Mouse (Mus musculus) right cerebral cortex, postnatal 14 days (tissue): ENCODE data around the gene Fkrp.
A peak's percentile ranks its signal among the peaks of the same experiment; 100 is the strongest.

Experiments used
- DNase-seq: peaks from one replicate; pipeline ENCODE4 v3.0.0; 2022

The Fkrp gene

DNA sequence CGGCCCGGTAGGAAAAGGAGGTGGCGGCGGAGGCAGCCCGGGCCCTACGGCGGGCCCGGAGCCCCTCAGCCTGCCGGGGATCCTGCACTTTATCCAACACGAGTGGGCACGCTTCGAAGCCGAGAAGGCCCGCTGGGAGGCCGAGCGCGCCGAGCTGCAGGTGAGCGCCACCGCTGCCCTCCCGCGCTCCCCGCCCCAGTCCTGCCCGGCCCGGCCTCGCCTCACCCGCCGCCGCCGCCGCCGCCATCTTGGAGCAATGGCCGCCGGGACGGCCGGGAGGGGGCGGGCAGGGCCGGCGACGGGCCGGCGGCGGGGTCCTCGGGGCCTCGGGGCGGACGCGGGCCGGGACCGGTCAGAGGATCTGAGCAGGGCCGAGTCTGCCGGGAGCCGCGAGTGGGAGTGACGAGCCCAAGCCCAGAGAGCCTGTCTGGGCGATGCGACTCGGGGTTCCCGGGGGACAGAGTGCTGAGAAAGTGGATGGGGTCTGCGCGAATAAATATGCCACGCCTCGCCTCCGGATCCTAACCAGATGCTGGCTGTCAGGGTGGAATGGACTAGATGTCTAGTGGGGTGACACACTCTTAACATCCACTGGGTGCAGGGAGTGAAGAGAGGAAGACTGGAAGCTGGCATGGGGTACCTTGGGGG lies at the start of gene Fkrp:
Gene Fkrp (minus strand): TSS at position 258 of the 648 bp plus-strand sequence.
- peak; percentile 54 for DNase-seq

- DNase-seq: peak; percentile 64
Measured at GRCm38 (mm10) chr7:16859902-16860651, 43.5 kb upstream of the Fkrp start.

GRCm38 (mm10) chr7:16858336-16858735 lies 41.8 kb upstream of the Fkrp start:
- DNase-seq: no peak

DNA sequence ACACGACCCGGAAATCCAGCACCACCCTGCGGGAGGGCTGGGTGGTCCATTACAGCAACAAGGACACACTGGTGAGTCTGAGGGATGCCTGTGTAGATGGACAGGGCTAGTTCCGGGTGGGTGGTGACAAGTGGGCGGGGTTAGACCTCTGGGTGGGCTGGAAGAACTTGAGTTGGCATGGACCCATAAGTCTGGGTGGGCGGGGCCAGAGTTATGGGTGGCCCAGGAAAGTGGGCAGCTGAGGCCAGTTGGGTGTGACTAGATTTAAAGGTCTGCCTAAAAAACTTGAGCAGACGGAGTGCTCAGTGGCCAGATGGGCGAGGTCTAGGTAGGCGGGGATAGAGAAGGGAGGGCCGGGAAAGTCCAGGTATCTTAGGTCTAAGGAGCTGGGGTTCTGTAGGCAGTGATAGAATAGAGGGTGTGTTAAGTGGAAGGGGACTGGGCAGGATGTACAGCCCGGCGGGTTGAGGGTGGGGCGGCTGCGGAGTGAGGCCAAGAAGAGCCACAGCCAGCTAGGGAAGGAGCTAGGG lies 36.8 kb upstream of the Fkrp start:
- DNase-seq: no peak

- no peak for DNase-seq
Measured at GRCm38 (mm10) chr7:16851636-16852035, 35.1 kb upstream of the Fkrp start.

GRCm38 (mm10) chr7:16848579-16848978 lies 32.0 kb upstream of the Fkrp start:
- DNase-seq: peak; percentile 70

GRCm38 (mm10) chr7:16847507-16847906 lies 31.0 kb upstream of the Fkrp start:
- DNase-seq: no peak

- no peak for DNase-seq
Measured at GRCm38 (mm10) chr7:16846775-16847174, 30.2 kb upstream of the Fkrp start.

DNA sequence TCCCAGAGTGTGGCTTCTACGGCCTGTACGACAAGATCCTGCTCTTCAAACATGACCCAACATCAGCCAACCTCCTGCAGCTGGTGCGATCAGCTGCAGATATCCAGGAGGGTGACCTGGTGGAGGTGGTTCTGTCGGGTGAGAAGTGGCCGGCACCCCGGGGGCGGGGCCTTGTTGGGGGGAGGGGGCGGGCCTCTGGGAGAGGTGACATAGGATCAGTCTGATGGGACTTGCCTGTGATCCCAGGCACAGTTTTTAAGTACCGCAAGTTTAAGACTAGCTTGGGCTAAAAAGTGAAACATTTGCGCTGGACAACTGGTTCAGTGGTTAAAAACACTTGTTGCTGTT lies 29.3 kb upstream of the Fkrp start:
- no peak for DNase-seq

GRCm38 (mm10) chr7:16845072-16845819 lies 28.7 kb upstream of the Fkrp start:
- no peak for DNase-seq

DNA sequence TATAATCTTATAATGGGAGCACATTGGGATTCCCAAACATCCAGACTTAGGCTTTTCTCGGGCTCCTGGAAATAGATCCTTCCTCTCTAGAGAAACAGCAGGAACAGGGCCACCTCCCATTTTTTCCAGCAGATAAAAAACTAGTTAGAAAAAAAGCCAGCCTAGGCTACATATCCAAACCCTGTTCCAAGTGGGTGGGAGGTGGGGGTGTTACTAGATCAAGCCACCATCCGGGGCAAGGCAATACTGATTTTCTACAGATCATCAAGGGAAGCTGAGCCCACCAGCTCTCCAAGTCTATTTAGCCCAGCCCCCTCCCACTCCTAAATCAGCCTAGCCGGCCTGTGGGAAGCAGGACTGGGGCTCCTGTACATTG lies 28.2 kb upstream of the Fkrp start:
- no peak for DNase-seq

- no peak for DNase-seq
Measured at GRCm38 (mm10) chr7:16843441-16844171, 27.1 kb upstream of the Fkrp start.

GRCm38 (mm10) chr7:16842645-16843063 lies 26.1 kb upstream of the Fkrp start, which contains the start of gene Prkd2:
Prkd2 (plus strand) TSS chr7:16842902.
- peak; percentile 87 for DNase-seq

- DNase-seq: no peak
Measured at GRCm38 (mm10) chr7:16841561-16842560, 25.3 kb upstream of the Fkrp start.

GRCm38 (mm10) chr7:16841078-16841477 lies 24.5 kb upstream of the Fkrp start:
- DNase-seq: no peak

GRCm38 (mm10) chr7:16840109-16840491 lies 23.6 kb upstream of the Fkrp start:
- DNase-seq: no peak

GRCm38 (mm10) chr7:16839427-16840108 lies 23.0 kb upstream of the Fkrp start:
- no peak for DNase-seq

DNA sequence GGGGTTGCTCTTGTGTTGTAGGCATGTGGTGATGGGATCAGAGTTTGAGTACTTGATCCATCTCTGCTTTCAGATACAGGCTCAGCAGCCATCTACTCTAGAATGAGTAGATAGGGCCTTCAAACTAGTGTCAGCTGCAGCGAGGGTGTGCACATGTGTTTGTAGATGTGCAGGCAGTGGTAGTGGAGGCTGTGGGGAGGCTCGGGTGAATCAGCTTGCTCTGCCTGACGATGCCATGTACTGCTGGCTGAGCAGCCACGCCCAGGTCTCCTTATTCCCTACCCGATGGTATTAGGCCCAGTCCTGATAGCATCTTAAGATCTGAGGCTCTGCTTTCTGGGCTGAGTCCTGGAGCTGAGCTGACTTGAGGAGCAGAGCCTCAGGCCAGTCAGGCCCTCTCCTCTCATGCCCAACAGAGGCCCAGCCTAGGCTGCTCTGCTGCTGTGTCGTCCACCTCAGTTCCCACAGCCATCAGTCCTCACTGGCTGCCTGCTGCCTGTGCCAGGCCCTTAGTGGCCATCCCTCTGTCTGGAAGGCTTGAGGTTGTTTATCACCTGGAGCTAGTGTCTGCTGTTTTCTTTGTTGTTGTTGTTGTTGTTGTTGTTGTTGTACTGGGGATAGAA lies 22.4 kb upstream of the Fkrp start:
- no peak for DNase-seq

DNA sequence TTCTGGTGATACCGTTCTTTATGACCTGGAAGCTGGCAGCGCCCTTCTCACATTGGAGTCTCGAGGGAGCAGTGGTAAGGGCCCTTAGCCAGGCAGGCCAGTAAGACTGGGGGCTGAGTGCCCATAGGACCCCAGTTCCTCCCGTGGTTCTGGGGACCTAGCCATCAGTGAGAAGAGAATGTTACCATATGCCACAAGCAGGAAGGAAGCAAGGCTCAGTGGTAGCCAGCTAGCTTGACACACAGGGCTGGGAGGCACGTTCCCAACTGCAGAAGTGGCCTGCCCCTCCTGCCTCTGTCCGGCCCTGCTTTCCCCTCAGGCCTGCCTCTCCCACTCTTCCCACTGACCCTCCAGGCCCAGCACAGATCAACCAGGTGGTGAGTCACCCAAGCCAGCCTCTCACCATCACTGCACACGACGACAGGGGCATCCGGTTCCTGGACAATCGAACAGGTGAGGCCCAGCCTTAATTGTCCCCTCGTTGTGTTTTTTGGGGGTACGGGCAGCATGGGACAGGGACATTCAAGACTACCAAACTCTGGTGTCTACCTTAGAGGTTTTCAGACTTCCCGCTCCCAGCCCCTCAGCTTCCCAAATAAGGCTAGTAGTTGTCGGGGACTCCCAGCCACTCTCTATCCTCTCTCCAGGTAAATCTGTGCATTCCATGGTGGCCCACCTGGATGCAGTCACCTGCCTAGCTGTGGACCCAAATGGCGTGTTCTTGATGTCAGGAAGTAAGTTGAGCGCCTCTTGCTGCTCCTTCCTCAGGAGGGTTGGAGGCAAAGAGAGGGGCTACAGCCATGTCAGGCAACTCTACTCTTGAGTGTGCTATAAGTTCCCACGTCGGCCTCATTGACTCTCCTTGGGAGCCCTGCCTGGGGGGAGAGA lies 21.6 kb upstream of the Fkrp start:
- no peak for DNase-seq
